Mouse (Mus musculus): Measurements from ENCODE around the gene Ddc.

GRCm38 (mm10) chr11:11934808-11935207, 36.9 kb upstream of the Ddc start:
- TF ChIP-seq CTCF (IDR thresholded peaks at IDR 0.05) (no peak), POLR2A (IDR thresholded peaks at IDR 0.05; ENCODE audit: insufficient read depth, low read depth, low read length) (no peak)
